ENCODE assay signal across 25 mouse cellular contexts in genomic region chr13:37049018-37049417, GRCm38 (mm10). TPM values are rescaled to one million over a fixed set of nuclear protein-coding genes. Genes with fewer than 3 reads are reported as not detected.
DNase-seq lines count a peak whose midpoint lies in the region; ATAC-seq and TF ChIP-seq lines count a peak whose summit lies in the region.
"Had no signal": no experiment of that assay in that cellular context is flagged by ENCODE, and none has a peak within 500 bp of the region (broad histone marks: within the 10 kb centered on the region; RNA-seq: fewer than 3 reads in every experiment).

No protein-coding gene starts in this region.

- ATAC-seq in embryonic facial prominence, embryonic 15.5 days (ENCODE audit: insufficient number of reproducible peaks, low FRiP score, low TSS enrichment, low read depth): 0 out of 2 replicates have a peak, but pooled peaks have one; percentile 19
- ATAC-seq in heart, postnatal 0 days (ENCODE audit: insufficient read depth, low read depth): no peak
- ATAC-seq: CD4-positive, CD25-positive, alpha-beta regulatory T cell, adult 4 months; forebrain, embryonic 13.5 days; hindbrain, embryonic 16.5 days; intestine, postnatal 0 days had no signal

- no peaks in the 10 kb centered on the region for H3K9me3 ChIP-seq in embryonic facial prominence, embryonic 15.5 days (replicated peaks)
- no peaks in the 10 kb centered on the region for H3K9me3 ChIP-seq in embryonic facial prominence, embryonic 10.5 days
- H3K9me3 ChIP-seq in heart, postnatal 0 days (replicated peaks; ENCODE audit: control insufficient read depth, low read length): no peaks in the 10 kb centered on the region
- H3K9me3 ChIP-seq in heart, embryonic 10.5 days: no peaks in the 10 kb centered on the region
- H3K9me3 ChIP-seq: forebrain, embryonic 13.5 days; G1E; heart, embryonic 15.5 days; limb, embryonic 10.5 days; neural tube, embryonic 15.5 days had no signal

- no peak overlapping the region for H3K4me3 ChIP-seq in embryonic facial prominence, embryonic 15.5 days (replicated peaks)
- no peak overlapping the region for H3K4me3 ChIP-seq in embryonic facial prominence, embryonic 10.5 days
- no peak overlapping the region for H3K4me3 ChIP-seq in heart, postnatal 0 days (ENCODE audit: low read depth, low read length)
- H3K4me3 ChIP-seq in heart, embryonic 10.5 days: no peak overlapping the region
- H3K4me3 ChIP-seq: forebrain, embryonic 13.5 days; heart, embryonic 15.5 days; left cerebral cortex, adult 2 months; limb, embryonic 10.5 days; myocyte; neural tube, embryonic 15.5 days had no signal

- no peaks in the 10 kb centered on the region for H3K27me3 ChIP-seq in embryonic facial prominence, embryonic 15.5 days
- H3K27me3 ChIP-seq in embryonic facial prominence, embryonic 10.5 days (replicated peaks; ENCODE audit: low read depth, poor library complexity, severe bottlenecking): no peaks in the 10 kb centered on the region
- no peaks in the 10 kb centered on the region for H3K27me3 ChIP-seq in heart, postnatal 0 days (ENCODE audit: control insufficient read depth, insufficient read depth, low read length)
- no peaks in the 10 kb centered on the region for H3K27me3 ChIP-seq in heart, embryonic 10.5 days (ENCODE audit: insufficient read depth, poor library complexity, severe bottlenecking)
- H3K27me3 ChIP-seq: forebrain, embryonic 13.5 days; heart, embryonic 15.5 days; neural tube, embryonic 15.5 days had no signal

- no peaks in the 10 kb centered on the region for H3K4me1 ChIP-seq in embryonic facial prominence, embryonic 15.5 days
- no peaks in the 10 kb centered on the region for H3K4me1 ChIP-seq in embryonic facial prominence, embryonic 10.5 days
- no peaks in the 10 kb centered on the region for H3K4me1 ChIP-seq in heart, postnatal 0 days (ENCODE audit: control insufficient read depth, insufficient read depth)
- H3K4me1 ChIP-seq in heart, embryonic 10.5 days: no peaks in the 10 kb centered on the region; the same call in 1 of the 2 replicates
- H3K4me1 ChIP-seq: forebrain, embryonic 13.5 days; heart, embryonic 15.5 days; limb, embryonic 10.5 days; neural tube, embryonic 15.5 days had no signal

- no peaks in the 10 kb centered on the region for H3K36me3 ChIP-seq in embryonic facial prominence, embryonic 15.5 days
- no peaks in the 10 kb centered on the region for H3K36me3 ChIP-seq in embryonic facial prominence, embryonic 10.5 days (replicated peaks)
- H3K36me3 ChIP-seq in heart, postnatal 0 days (replicated peaks; ENCODE audit: control insufficient read depth, insufficient read depth, low read length): no peaks in the 10 kb centered on the region
- H3K36me3 ChIP-seq in heart, embryonic 10.5 days: no peaks in the 10 kb centered on the region
- H3K36me3 ChIP-seq: G1E; heart, embryonic 15.5 days; limb, embryonic 10.5 days; neural tube, embryonic 15.5 days had no signal

- 61% methylated on average over 6 of the region's 6 CpGs for WGBS in embryonic facial prominence, embryonic 15.5 days
- WGBS in embryonic facial prominence, embryonic 10.5 days: 83% methylated on average over 6 of the region's 6 CpGs
- whole genome bisulfite sequencing in heart, postnatal 0 days: 50% methylated on average over 6 of the region's 6 CpGs
- 59% methylated on average over 6 of the region's 6 CpGs for WGBS in heart, embryonic 10.5 days

- TF ChIP-seq CTCF in heart, postnatal 0 days (IDR thresholded peaks at IDR 0.05; ENCODE audit: low read depth): no peak

- no peak overlapping the region for H3K27ac ChIP-seq in embryonic facial prominence, embryonic 15.5 days (replicated peaks)
- no peak overlapping the region for H3K27ac ChIP-seq in embryonic facial prominence, embryonic 10.5 days (replicated peaks)
- no peak overlapping the region for H3K27ac ChIP-seq in heart, postnatal 0 days (ENCODE audit: low read depth)
- no peak overlapping the region for H3K27ac ChIP-seq in heart, embryonic 10.5 days
- H3K27ac ChIP-seq: forebrain, embryonic 13.5 days; heart, embryonic 15.5 days; kidney, postnatal 0 days; left cerebral cortex, adult 2 months; limb, embryonic 10.5 days; liver, embryonic 14.5 days; neural tube, embryonic 15.5 days had no signal

- H3K9ac ChIP-seq in embryonic facial prominence, embryonic 15.5 days: no peak overlapping the region
- no peak overlapping the region for H3K9ac ChIP-seq in heart, postnatal 0 days (replicated peaks; ENCODE audit: low read depth, low read length)
- H3K9ac ChIP-seq: forebrain, embryonic 13.5 days; heart, embryonic 15.5 days; liver, embryonic 14.5 days; neural tube, embryonic 15.5 days had no signal

- no peak for TF ChIP-seq EP300 in heart, postnatal 0 days (IDR thresholded peaks at IDR 0.05; ENCODE audit: low read depth)

- H3K4me2 ChIP-seq in embryonic facial prominence, embryonic 15.5 days (replicated peaks): no peak overlapping the region
- peak overlapping the region; percentile 15; the same call in 1 of the 2 replicates for H3K4me2 ChIP-seq in heart, postnatal 0 days (ENCODE audit: low read depth, low read length)
- H3K4me2 ChIP-seq: forebrain, embryonic 13.5 days; heart, embryonic 15.5 days; neural tube, embryonic 15.5 days had no signal

- DNase-seq in embryonic facial prominence, embryonic 10.5 days (ENCODE audit: low spot score): no peak
- no peak for DNase-seq in heart, postnatal 0 days (ENCODE audit: low spot score)
- no peak for DNase-seq in heart, embryonic 10.5 days (ENCODE audit: low spot score)
- DNase-seq in thymus, postnatal 25 days: peak; percentile 38
- no peak for DNase-seq in thymus, postnatal 10 days (ENCODE audit: low spot score in 2 of 2)
- no peak for DNase-seq in ovary, postnatal 36 days (ENCODE audit: low spot score)
- DNase-seq in adipocyte (ENCODE audit: low spot score): no peak
- DNase-seq: cerebellum, adult 11 months; cerebellum, postnatal 14 days; embryo, embryonic 11 days; lung, postnatal 4 days; midbrain, embryonic 14.5 days had no signal

RNA-seq across cellular contexts. Expression of gene F13a1, which starts 1.0 kb away (rescaled TPM):
- polyA plus RNA-seq in embryonic facial prominence, embryonic 15.5 days (2015; fragmentation: Nextera tagmentation; extraction: Ambion mirVana): 46.5 and 48.3 TPM in 2 replicates
- polyA plus RNA-seq in embryonic facial prominence, embryonic 10.5 days (2016; fragmentation: Nextera tagmentation; extraction: Ambion mirVana): 3.8 and 5.4 TPM in 2 replicates
- total RNA-seq in heart, postnatal 0 days (2014; rRNA removed; ENCODE audit: low replicate concordance): 8.9 and 16.0 TPM in 2 replicates
- polyA plus RNA-seq in heart, postnatal 0 days (2015; fragmentation: Nextera tagmentation; extraction: Ambion mirVana): 3.9 and 5.2 TPM in 2 replicates
- 1.2 and 2.6 TPM in 2 replicates for polyA plus RNA-seq in heart, embryonic 10.5 days (2016; fragmentation: Nextera tagmentation; extraction: Ambion mirVana)
- polyA plus RNA-seq: G1E had no signal
